Mouse (Mus musculus): ENCODE data around the gene 1700109H08Rik. TPM values are rescaled to one million over a fixed set of nuclear protein-coding genes. Genes with fewer than 3 reads are reported as not detected.
A peak's percentile ranks its signal among the peaks of the same experiment; 100 is the strongest.

1700109H08Rik gene
- polyA plus RNA-seq, 1 experiment from 2014 or later, result 0.65 TPM

DNA sequence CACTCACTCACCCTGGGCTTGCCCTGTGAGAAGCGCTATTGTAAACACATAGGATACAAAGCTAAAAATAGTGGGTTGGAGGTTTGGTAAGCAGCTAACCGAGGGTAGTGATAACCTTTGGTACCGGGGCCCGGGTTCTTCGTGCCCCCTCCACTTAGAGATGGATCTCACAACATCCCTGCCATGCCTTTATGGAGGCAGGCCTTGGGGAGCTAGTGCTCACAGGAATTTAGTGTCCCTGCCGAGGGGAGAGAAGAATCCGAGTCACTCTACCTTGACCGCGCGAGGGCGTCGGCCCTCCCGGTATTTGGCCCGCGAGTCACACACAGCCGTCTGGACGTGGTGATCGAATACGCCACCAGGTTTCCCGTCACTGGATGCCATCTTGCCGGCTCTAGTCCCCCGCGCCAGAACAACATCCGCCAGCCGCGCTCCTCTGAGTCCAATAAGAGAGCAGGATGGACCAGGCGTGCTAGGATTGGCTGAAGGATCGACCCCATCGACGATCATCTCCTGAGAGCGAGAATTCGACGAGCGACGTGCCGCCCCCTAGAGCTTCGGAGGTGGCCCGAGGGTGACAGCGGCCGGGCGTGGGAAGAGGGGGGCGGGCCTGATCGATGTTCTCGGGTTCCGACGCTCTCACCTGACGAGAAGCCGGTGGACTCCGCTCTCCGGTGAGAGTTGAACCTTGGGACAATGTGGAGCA, 24.5 kb downstream of the 1700109H08Rik start, which contains the start of gene Pex1:
TSS of gene Pex1 (plus strand) at position 374 of the 706 bp plus-strand sequence.
- H3K27me3 ChIP-seq (ENCODE audit: insufficient read depth, low read length), result no peaks in the 10 kb centered on the region
- H3K36me3 ChIP-seq (replicated peaks; ENCODE audit: insufficient read depth, low read length), result peaks cover 5% of the 10 kb centered on the region; the same call in 1 of the 2 replicates
- H3K4me1 ChIP-seq (ENCODE audit: insufficient read depth), result peaks cover 13% of the 10 kb centered on the region
- H3K4me2 ChIP-seq (ENCODE audit: low read depth, low read length), result peak within 1 kb of the TSS; percentile 90
- peak within 1 kb of the TSS; percentile 84 for H3K27ac ChIP-seq (ENCODE audit: low read depth)
- under 1% methylated on average over 46 of the region's 50 CpGs for WGBS (ENCODE audit: insufficient replicate concordance)
- ATAC-seq, result peak; percentile 98
- H3K9me3 ChIP-seq (ENCODE audit: low read length), result no peaks in the 10 kb centered on the region
- TF ChIP-seq CTCF (IDR thresholded peaks at IDR 0.05; ENCODE audit: low read depth) (peak; percentile 66), EP300 (IDR thresholded peaks at IDR 0.05; ENCODE audit: low read depth) (no peak)
- peak; percentile 95 for DNase-seq
- H3K9ac ChIP-seq (replicated peaks), result peak within 1 kb of the TSS; percentile 78
- peak within 1 kb of the TSS; percentile 88 for H3K4me3 ChIP-seq (ENCODE audit: low read depth, low read length)

DNA sequence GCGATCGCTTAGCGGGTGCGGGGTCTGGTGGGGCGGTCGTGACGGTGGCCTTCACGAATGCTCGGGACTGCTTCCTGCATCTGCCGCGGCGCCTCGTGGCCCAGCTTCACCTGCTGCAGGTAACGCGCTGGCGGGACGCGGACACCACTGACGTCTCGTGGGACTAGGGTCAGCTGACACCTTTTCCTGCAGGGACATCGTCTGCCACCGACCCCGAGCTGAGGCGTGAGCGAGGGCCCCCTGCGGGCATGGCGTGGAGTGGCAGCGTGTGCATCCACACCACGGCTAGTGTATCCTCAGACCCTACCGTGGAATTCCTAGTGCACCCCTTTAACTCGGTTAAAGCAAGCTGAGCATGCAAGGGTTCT, 25.0 kb downstream of the 1700109H08Rik start, which contains the start of gene Rbm48:
TSS of gene Rbm48 (minus strand) at position 187 of the 368 bp plus-strand sequence.
- Histone ChIP-seq H3K4me1 (ENCODE audit: insufficient read depth) (peaks cover 13% of the 10 kb centered on the region), H3K9me3 (ENCODE audit: low read length) (no peaks in the 10 kb centered on the region), H3K4me2 (ENCODE audit: low read depth, low read length) (peak within 1 kb of the TSS; percentile 90), H3K27me3 (ENCODE audit: insufficient read depth, low read length) (no peaks in the 10 kb centered on the region), H3K36me3 (replicated peaks; ENCODE audit: insufficient read depth, low read length) (peaks cover 5% of the 10 kb centered on the region; the same call in 1 of the 2 replicates), H3K9ac (replicated peaks) (peak within 1 kb of the TSS; percentile 78), H3K4me3 (ENCODE audit: low read depth, low read length) (peak within 1 kb of the TSS; percentile 88), H3K27ac (ENCODE audit: low read depth) (peak within 1 kb of the TSS; percentile 84)
- peak; percentile 81 for ATAC-seq
- TF ChIP-seq EP300 (IDR thresholded peaks at IDR 0.05; ENCODE audit: low read depth) (no peak), CTCF (IDR thresholded peaks at IDR 0.05; ENCODE audit: low read depth) (peak; percentile 81)
- under 1% methylated on average over 31 of the region's 31 CpGs for WGBS (ENCODE audit: insufficient replicate concordance)
- DNase-seq, result peak; percentile 84

DNA sequence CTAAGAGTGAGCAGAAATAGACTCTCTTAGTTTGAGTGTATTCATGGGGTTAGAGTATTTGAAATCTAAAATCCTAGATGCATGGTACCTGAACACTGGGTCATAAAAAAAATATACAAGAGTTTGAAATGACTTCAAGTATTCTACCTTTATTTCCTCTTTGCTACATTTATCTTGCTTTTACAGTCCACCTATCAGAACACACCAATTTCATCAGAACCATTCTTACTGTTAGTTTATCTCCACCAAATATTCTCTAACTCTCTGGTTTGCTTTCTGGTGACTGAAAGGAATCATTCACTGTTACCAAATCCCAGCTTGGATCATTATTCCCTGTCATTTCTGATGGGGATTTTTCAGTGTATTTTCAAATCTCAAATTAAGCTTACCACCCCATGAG, 25.8 kb downstream of the 1700109H08Rik start:
- Histone ChIP-seq H3K27ac (ENCODE audit: low read depth) (no peak overlapping the region), H3K4me3 (ENCODE audit: low read depth, low read length) (peak overlapping the region; percentile 88), H3K4me2 (ENCODE audit: low read depth, low read length) (peak overlapping the region; percentile 90), H3K36me3 (replicated peaks; ENCODE audit: insufficient read depth, low read length) (peaks cover 2% of the 10 kb centered on the region; the same call in 1 of the 2 replicates), H3K27me3 (ENCODE audit: insufficient read depth, low read length) (no peaks in the 10 kb centered on the region), H3K9me3 (ENCODE audit: low read length) (no peaks in the 10 kb centered on the region), H3K9ac (replicated peaks) (no peak overlapping the region), H3K4me1 (ENCODE audit: insufficient read depth) (peaks cover 13% of the 10 kb centered on the region)
- ATAC-seq (no peak), DNase-seq (no peak)
- TF ChIP-seq CTCF (IDR thresholded peaks at IDR 0.05; ENCODE audit: low read depth), result no peak
- TF ChIP-seq EP300 (IDR thresholded peaks at IDR 0.05; ENCODE audit: low read depth), result no peak

DNA sequence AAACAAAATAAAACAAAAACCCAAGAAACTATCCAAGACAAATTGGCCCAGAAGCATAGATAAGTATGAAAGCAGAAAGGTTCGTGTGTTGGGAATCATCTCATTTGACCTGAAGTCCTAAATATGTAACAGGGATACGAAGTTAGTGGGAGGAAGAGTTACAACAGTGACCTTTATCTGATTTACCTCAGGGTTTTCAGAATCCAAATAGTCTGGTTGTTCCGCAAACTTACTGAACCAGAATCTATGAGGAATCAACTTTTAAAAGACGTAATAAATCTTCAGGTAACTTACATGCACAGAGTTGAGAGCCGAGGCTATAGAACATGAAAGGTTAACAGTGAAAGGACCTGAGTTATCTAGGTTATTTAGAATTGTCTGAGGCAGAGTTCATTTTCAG, 27.4 kb downstream of the 1700109H08Rik start:
- Histone ChIP-seq H3K27me3 (ENCODE audit: insufficient read depth, low read length) (no peaks in the 10 kb centered on the region), H3K9ac (replicated peaks) (no peak overlapping the region), H3K36me3 (replicated peaks; ENCODE audit: insufficient read depth, low read length) (no peaks in the 10 kb centered on the region; the same call in 1 of the 2 replicates), H3K9me3 (ENCODE audit: low read length) (no peaks in the 10 kb centered on the region), H3K4me3 (ENCODE audit: low read depth, low read length) (no peak overlapping the region), H3K4me1 (ENCODE audit: insufficient read depth) (peaks cover 13% of the 10 kb centered on the region), H3K27ac (ENCODE audit: low read depth) (0 out of 2 replicates have a peak overlapping the region, but pooled peaks have one; percentile 19), H3K4me2 (ENCODE audit: low read depth, low read length) (no peak overlapping the region)
- no peak for TF ChIP-seq EP300 (IDR thresholded peaks at IDR 0.05; ENCODE audit: low read depth)
- TF ChIP-seq CTCF (IDR thresholded peaks at IDR 0.05; ENCODE audit: low read depth), result no peak
- ATAC-seq, result no peak
- DNase-seq, result no peak
- WGBS (ENCODE audit: insufficient replicate concordance), result 81% methylated on average over 5 of the region's 5 CpGs

DNA sequence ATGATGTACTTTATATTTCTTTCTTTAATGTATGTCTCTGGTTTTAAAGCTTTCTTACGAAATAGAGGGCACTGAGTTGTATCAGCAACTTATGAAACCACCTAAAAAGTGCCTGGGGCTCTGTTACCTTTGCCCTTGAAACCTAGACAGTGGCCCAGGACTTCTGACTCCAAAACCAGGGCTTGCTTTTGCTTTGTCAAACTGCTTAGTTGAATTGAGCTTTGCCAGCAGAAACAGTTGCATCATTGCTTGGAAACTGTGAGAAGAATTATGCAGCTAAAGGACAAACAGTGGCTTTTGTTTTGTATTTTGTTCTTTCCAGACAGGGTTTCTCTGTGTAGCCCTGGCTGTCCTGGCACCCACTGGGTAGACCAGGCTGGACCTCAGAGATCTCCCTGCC, 28.9 kb downstream of the 1700109H08Rik start:
- H3K9ac ChIP-seq (replicated peaks), result no peak overlapping the region
- no peak for DNase-seq
- ATAC-seq, result no peak
- peaks cover 6% of the 10 kb centered on the region for H3K4me1 ChIP-seq (ENCODE audit: insufficient read depth)
- TF ChIP-seq CTCF (IDR thresholded peaks at IDR 0.05; ENCODE audit: low read depth) (no peak), EP300 (IDR thresholded peaks at IDR 0.05; ENCODE audit: low read depth) (no peak)
- H3K4me2 ChIP-seq (ENCODE audit: low read depth, low read length), result no peak overlapping the region
- H3K36me3 ChIP-seq (replicated peaks; ENCODE audit: insufficient read depth, low read length), result peaks cover 6% of the 10 kb centered on the region
- no peaks in the 10 kb centered on the region for H3K9me3 ChIP-seq (ENCODE audit: low read length)
- H3K27ac ChIP-seq (ENCODE audit: low read depth), result peak overlapping the region; percentile 56
- H3K27me3 ChIP-seq (ENCODE audit: insufficient read depth, low read length), result no peaks in the 10 kb centered on the region
- WGBS (ENCODE audit: insufficient replicate concordance), result 68% methylated on average over 1 of the region's 1 CpGs
- no peak overlapping the region for H3K4me3 ChIP-seq (ENCODE audit: low read depth, low read length)

DNA sequence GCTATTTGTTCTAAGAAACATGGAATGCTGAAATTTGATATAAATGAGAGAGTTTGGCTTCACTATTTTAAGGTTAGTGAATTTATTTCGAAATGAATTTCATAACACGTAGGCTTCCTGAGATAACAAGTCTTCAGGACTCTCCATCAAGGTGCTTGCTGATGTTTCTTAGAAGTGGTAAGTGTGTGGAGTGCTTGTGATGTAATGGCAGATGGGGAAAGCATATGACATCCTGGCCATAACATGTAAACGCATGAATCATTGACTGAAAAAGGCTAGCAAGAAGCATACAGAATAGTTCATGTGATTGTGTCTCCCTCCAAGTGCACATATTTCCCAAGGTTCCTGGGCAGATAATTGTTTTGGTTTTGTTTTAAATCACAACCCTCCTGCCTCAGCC, 29.4 kb downstream of the 1700109H08Rik start:
- no peak for TF ChIP-seq EP300 (IDR thresholded peaks at IDR 0.05; ENCODE audit: low read depth)
- WGBS (ENCODE audit: insufficient replicate concordance), result 78% methylated on average over 3 of the region's 3 CpGs
- peak overlapping the region; percentile 56 for H3K27ac ChIP-seq (ENCODE audit: low read depth)
- H3K9me3 ChIP-seq (ENCODE audit: low read length), result no peaks in the 10 kb centered on the region
- DNase-seq (no peak), ATAC-seq (no peak)
- no peak overlapping the region for H3K4me3 ChIP-seq (ENCODE audit: low read depth, low read length)
- H3K4me2 ChIP-seq (ENCODE audit: low read depth, low read length), result no peak overlapping the region
- H3K36me3 ChIP-seq (replicated peaks; ENCODE audit: insufficient read depth, low read length), result peaks cover 11% of the 10 kb centered on the region
- H3K27me3 ChIP-seq (ENCODE audit: insufficient read depth, low read length), result no peaks in the 10 kb centered on the region
- H3K4me1 ChIP-seq (ENCODE audit: insufficient read depth), result peaks cover 4% of the 10 kb centered on the region; the same call in 1 of the 2 replicates
- H3K9ac ChIP-seq (replicated peaks), result no peak overlapping the region

Measured in liver, postnatal 0 days (tissue).